9 mouse cellular contexts compared by ENCODE assay signal in the genomic region with DNA sequence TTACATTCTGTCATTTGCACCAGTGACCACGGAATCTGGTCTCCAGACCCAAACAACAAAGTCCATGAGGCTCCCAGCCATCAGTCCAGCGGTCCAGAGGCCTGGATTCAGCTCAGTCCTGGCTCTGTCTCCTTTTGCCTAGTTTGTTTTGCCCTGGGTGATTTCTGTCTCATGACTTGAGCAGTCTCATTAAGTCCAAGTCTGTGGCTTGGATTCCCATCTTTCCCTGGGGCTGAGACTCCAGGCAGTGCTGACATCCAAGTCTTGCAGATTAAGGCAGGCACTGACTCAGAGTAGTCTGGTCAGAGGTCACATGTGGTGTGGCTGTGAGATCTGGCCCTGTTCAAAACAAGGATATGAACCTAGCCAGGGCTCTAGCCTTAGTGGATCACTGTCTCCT. TPM values are rescaled to one million over a fixed set of nuclear protein-coding genes. Genes with fewer than 3 reads are reported as not detected.
DNase-seq lines count a peak whose midpoint lies in the region; ATAC-seq and TF ChIP-seq lines count a peak whose summit lies in the region.
"Had no signal": no experiment of that assay in that cellular context is flagged by ENCODE, and none has a peak within 500 bp of the region (broad histone marks: within the 10 kb centered on the region; RNA-seq: fewer than 3 reads in every experiment).

No protein-coding gene starts in this region.

- no peaks in the 10 kb centered on the region for H3K36me3 ChIP-seq in embryonic facial prominence, embryonic 13.5 days
- no peaks in the 10 kb centered on the region for H3K36me3 ChIP-seq in intestine, embryonic 15.5 days
- no peaks in the 10 kb centered on the region for H3K36me3 ChIP-seq in small intestine, adult 2 months (ENCODE audit: control insufficient read depth, insufficient read depth, low read length)
- H3K36me3 ChIP-seq: midbrain, embryonic 12.5 days had no signal

- 77% methylated on average over 2 of the region's 2 CpGs for WGBS in lung, adult 2 months
- 78% methylated on average over 2 of the region's 2 CpGs for WGBS in embryonic facial prominence, embryonic 13.5 days
- WGBS in intestine, embryonic 15.5 days, result 74% methylated on average over 2 of the region's 2 CpGs
- 56% methylated on average over 2 of the region's 2 CpGs for WGBS in small intestine, adult 2 months

- no peak overlapping the region for H3K9ac ChIP-seq in embryonic facial prominence, embryonic 13.5 days
- H3K9ac ChIP-seq in intestine, embryonic 15.5 days, result no peak overlapping the region
- H3K9ac ChIP-seq: forebrain, embryonic 13.5 days had no signal

- no peak for TF ChIP-seq CTCF in lung, adult 2 months (IDR thresholded peaks at IDR 0.05; ENCODE audit: insufficient read depth, low read length)
- no peak for TF ChIP-seq CTCF in small intestine, adult 2 months (IDR thresholded peaks at IDR 0.05; ENCODE audit: extremely low read depth, insufficient read length, insufficient replicate concordance, low read depth, low read length)

- DNase-seq in lung, adult 18-20 months, result peak; percentile 32 to 51
- DNase-seq in lung, adult 2 months, result no peak
- no peak for DNase-seq in left cerebral cortex, postnatal 25 days (ENCODE audit: low spot score in 2 of 2)
- no peak for DNase-seq in left cerebral cortex, adult 8-10 months (ENCODE audit: low spot score in 2 of 2)

- intact Hi-C loops in left cerebral cortex, postnatal 25 days (cut with DNase I), result no loop called here

- ATAC-seq in embryonic facial prominence, embryonic 13.5 days (ENCODE audit: insufficient number of reproducible peaks, insufficient read depth, low FRiP score, low TSS enrichment, low read depth), result no peak
- ATAC-seq in intestine, embryonic 15.5 days, result peak; percentile 65
- ATAC-seq: forebrain, embryonic 13.5 days had no signal

- no peaks in the 10 kb centered on the region for H3K27me3 ChIP-seq in embryonic facial prominence, embryonic 13.5 days
- H3K27me3 ChIP-seq in intestine, embryonic 15.5 days (replicated peaks), result no peaks in the 10 kb centered on the region
- H3K27me3 ChIP-seq in small intestine, adult 2 months (ENCODE audit: control insufficient read depth, insufficient read depth, low read length), result no peaks in the 10 kb centered on the region
- H3K27me3 ChIP-seq: forebrain, embryonic 13.5 days; midbrain, embryonic 12.5 days had no signal

- no peaks in the 10 kb centered on the region for H3K9me3 ChIP-seq in embryonic facial prominence, embryonic 13.5 days
- H3K9me3 ChIP-seq in intestine, embryonic 15.5 days, result no peaks in the 10 kb centered on the region
- H3K9me3 ChIP-seq: forebrain, embryonic 13.5 days; midbrain, embryonic 12.5 days had no signal

- H3K4me2 ChIP-seq in embryonic facial prominence, embryonic 13.5 days, result no peak overlapping the region
- H3K4me2 ChIP-seq in intestine, embryonic 15.5 days (replicated peaks), result no peak overlapping the region
- H3K4me2 ChIP-seq: forebrain, embryonic 13.5 days; midbrain, embryonic 12.5 days had no signal

- no peak for TF ChIP-seq POLR2A in lung, adult 2 months (IDR thresholded peaks at IDR 0.05; ENCODE audit: borderline replicate concordance, extremely low read depth, low read depth, low read length)
- TF ChIP-seq POLR2A in small intestine, adult 2 months (IDR thresholded peaks at IDR 0.05; ENCODE audit: low read depth, low read length), result no peak

- peak overlapping the region; percentile 80; the same call in 1 of the 2 replicates for H3K27ac ChIP-seq in embryonic facial prominence, embryonic 13.5 days
- peak overlapping the region; percentile 6; the same call in 1 of the 2 replicates for H3K27ac ChIP-seq in intestine, embryonic 15.5 days
- H3K27ac ChIP-seq in small intestine, adult 2 months (ENCODE audit: insufficient read depth, low read depth, low read length), result peak overlapping the region; percentile 68
- H3K27ac ChIP-seq: forebrain, embryonic 13.5 days; midbrain, embryonic 12.5 days had no signal

- H3K4me3 ChIP-seq in lung, adult 2 months (replicated peaks; ENCODE audit: extremely low read depth, low read depth, low read length), result no peak overlapping the region
- H3K4me3 ChIP-seq in embryonic facial prominence, embryonic 13.5 days, result no peak overlapping the region
- H3K4me3 ChIP-seq in intestine, embryonic 15.5 days (replicated peaks), result no peak overlapping the region
- H3K4me3 ChIP-seq in small intestine, adult 2 months (ENCODE audit: low read depth, low read length), result no peak overlapping the region
- H3K4me3 ChIP-seq: forebrain, embryonic 13.5 days; midbrain, embryonic 12.5 days had no signal

- H3K4me1 ChIP-seq in lung, adult 2 months (ENCODE audit: control insufficient read depth, insufficient read depth, low read length), result peaks cover 9% of the 10 kb centered on the region; the same call in 1 of the 2 replicates
- H3K4me1 ChIP-seq in embryonic facial prominence, embryonic 13.5 days, result peaks cover 25% of the 10 kb centered on the region
- H3K4me1 ChIP-seq in intestine, embryonic 15.5 days (replicated peaks), result peaks cover 12% of the 10 kb centered on the region; the same call in 1 of the 2 replicates
- peaks cover 29% of the 10 kb centered on the region for H3K4me1 ChIP-seq in small intestine, adult 2 months (ENCODE audit: control insufficient read depth, insufficient read depth, insufficient read length, low read length)
- H3K4me1 ChIP-seq: forebrain, embryonic 13.5 days; midbrain, embryonic 12.5 days had no signal

RNA-seq across cellular contexts. Expression of a gene that starts 35.2 kb away (rescaled TPM):
- polyA plus RNA-seq in lung, adult 2 months (2012; rRNA removed), result 26.7 and 31.4 TPM in 2 replicates
- 22.9 and 23.4 TPM in 2 replicates for polyA plus RNA-seq in embryonic facial prominence, embryonic 13.5 days (2015; fragmentation: Nextera tagmentation; extraction: Ambion mirVana)
- polyA plus RNA-seq in intestine, embryonic 15.5 days (2015; fragmentation: Nextera tagmentation; extraction: Ambion mirVana), result 49.8 and 55.9 TPM in 2 replicates
- 28.0 and 66.3 TPM in 2 replicates for polyA plus RNA-seq in small intestine, adult 2 months (2012; rRNA removed)
- 10 to 100 TPM; 13.1 to 13.2 TPM for total RNA-seq in left cerebral cortex, postnatal 25 days (2021)
- total RNA-seq in left cerebral cortex, adult 8-10 months (2022), result 10 to 100 TPM; 14.5 to 16.2 (median 15.0) TPM

Comparison
In these comparisons a context has a peak if more than half of its experiments do, and no peak if none do; other contexts are left out.
1. DNase-seq: peak in lung, adult 18-20 months (2 of 2); none in lung, adult 2 months (single experiment), left cerebral cortex, postnatal 25 days (0 of 2) and left cerebral cortex, adult 8-10 months (0 of 2).
2. H3K27ac ChIP-seq: peak in every context shown above with its lines; median percentile 80 in embryonic facial prominence, embryonic 13.5 days; 68 in small intestine, adult 2 months; 6 in intestine, embryonic 15.5 days.